Mouse (Mus musculus): Measurements from ENCODE around the gene Dner. TPM values are rescaled to one million over a fixed set of nuclear protein-coding genes. Genes with fewer than 3 reads are reported as not detected.

The Dner gene
- 2.0 and 13.5 TPM in 2 replicates for polyA plus RNA-seq (2012; rRNA removed)

DNA sequence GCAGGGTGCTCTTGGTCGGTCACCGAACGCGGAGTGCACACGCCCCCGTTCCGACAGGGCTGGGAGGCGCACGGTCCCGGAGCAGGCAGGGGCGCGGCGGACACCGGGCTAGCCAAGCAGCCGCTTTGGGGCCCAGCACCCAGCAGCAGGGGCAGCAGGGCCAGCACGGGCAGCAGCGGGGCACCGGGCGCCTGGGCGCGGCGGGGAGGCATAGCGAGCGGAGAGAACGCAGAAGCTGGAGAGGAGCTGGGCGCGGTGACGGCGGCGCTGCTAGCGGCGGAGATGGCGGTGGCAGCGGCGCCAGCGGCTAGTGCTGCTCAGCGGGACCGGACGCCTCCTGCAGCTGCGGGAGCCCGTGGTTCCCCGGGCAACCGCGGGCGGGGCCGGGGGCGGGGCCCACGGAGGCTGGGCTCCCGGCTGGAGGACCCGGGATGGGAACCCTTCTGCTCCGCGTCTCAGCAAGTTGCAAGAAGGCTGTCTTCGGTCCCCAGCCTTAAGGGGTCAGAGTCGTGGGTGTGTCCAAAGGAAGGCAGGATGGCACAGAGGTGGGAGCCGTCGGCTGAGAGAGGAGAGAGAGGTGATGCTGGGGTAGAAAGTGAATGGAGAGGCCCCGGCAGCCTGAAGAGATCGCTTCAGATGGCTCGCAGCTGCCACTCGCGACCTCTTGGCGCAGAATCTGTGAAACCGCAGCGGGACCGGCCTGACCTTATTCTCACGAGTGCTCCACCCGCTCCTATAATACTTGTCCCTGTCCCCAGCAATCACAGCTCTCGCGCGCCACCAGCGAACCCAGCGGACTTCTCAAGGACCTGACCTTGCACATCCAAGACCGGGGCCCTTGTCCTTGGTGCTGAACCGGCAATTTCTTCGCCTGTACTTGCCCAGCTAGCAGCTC lies at the start of gene Dner:
Dner (minus strand) TSS at position 705 of the 895 bp plus-strand sequence.

DNA sequence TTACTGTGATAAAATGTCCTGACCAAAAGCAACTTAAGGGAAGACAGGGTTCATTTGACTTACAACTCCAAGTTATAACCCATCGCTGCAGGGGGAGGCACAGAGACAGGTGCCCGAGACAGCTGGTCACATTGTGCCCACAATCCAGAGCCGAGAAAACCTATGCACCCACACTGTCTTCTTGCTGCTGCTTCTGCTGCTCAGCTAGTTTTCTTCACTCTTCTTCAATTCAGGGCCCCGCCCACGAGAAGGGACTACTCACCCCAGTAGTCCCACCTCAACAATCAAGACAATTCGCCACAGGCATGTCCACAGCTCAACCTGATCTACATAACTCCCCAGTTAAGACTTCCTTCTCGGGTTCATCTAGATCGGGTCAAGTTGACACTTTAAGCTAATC lies 332.1 kb downstream of the Dner start, which contains the start of gene Pid1:
Pid1 (minus strand) TSS at position 214 of the 400 bp plus-strand sequence.

Other genes with a start within 250 kb of the Dner start
- 10.2 and 18.0 TPM in 2 replicates for gene Fbxo36, start 143.6 kb upstream of the Dner start, polyA plus RNA-seq (2012; rRNA removed)
- 12.8 and 12.9 TPM in 2 replicates for gene Trip12, start 144.3 kb upstream of the Dner start, polyA plus RNA-seq (2012; rRNA removed)
- 0.68 and 1.5 TPM in 2 replicates for gene Slc16a14, start 238.9 kb upstream of the Dner start, polyA plus RNA-seq (2012; rRNA removed)

All from ovary, adult 2 months (tissue).